Mouse (Mus musculus): Measurements from ENCODE around the gene Nccrp1.

- TF ChIP-seq EP300 (IDR thresholded peaks at IDR 0.05; ENCODE audit: low read depth), result no peak
- TF ChIP-seq CTCF (IDR thresholded peaks at IDR 0.05; ENCODE audit: low read depth), result peak; percentile 72
Observed at GRCm38 (mm10) chr7:28527922-28528719, 18.9 kb downstream of the Nccrp1 start.

All from heart, postnatal 0 days (tissue).